Mouse (Mus musculus) sigmoid colon, adult 10 weeks (tissue): ENCODE results near the gene Cpsf6. TPM values are rescaled to one million over a fixed set of nuclear protein-coding genes. Genes with fewer than 3 reads are reported as not detected.

ENCODE experiments used
- polyA plus RNA-seq: library from polyadenylated mRNA; stranded (reverse); fragments of 350-450 nt; fragmentation: Illumina TruSeq; extraction: RNeasy Lipid Tissue Mini Kit (QIAGEN cat#74804); gene quantifications from one replicate; pipeline ENCODE4 v1.2.3, GENCODE M21; 2014; ENCODE audit warnings: low read depth, low replicate concordance

Gene Cpsf6
- 142 TPM for polyA plus RNA-seq

GRCm38 (mm10) chr10:117379908-117380307 is at the start of gene Cpsf6:
Cpsf6 (minus strand) TSS chr10:117380015.

Other genes starting within 250 kb of the Cpsf6 start
- gene Frs2, start 231.5 kb downstream of the Cpsf6 start, polyA plus RNA-seq, result 46.7 TPM
- gene Yeats4, start 155.5 kb downstream of the Cpsf6 start, polyA plus RNA-seq, result 70.3 TPM
- not detected for gene 9530003J23Rik, start 141.3 kb downstream of the Cpsf6 start, polyA plus RNA-seq
- gene Lyz2, start 97.7 kb downstream of the Cpsf6 start, polyA plus RNA-seq, result 279 TPM
- 24.5 TPM for gene Lyz1, start 87.1 kb downstream of the Cpsf6 start, polyA plus RNA-seq
- gene Cpm, start 249.5 kb upstream of the Cpsf6 start, polyA plus RNA-seq, result 36.1 TPM